Mouse (Mus musculus): ENCODE measurements around the gene Ercc8.

GRCm38 (mm10) chr13:108179618-108180017 is 21.1 kb downstream of the Ercc8 start:
- no peak for TF ChIP-seq POLR2A (IDR thresholded peaks at IDR 0.05; ENCODE audit: insufficient read depth, low read length)
- TF ChIP-seq CTCF (IDR thresholded peaks at IDR 0.05; ENCODE audit: low read depth, low read length), result no peak
